Mouse (Mus musculus) thymus, postnatal 14 days (tissue): Measurements from ENCODE around the gene Rnf169.

Experiments used
- DNase-seq: peaks from one replicate; pipeline ENCODE4 v3.0.0; 2021

Gene Rnf169

DNA sequence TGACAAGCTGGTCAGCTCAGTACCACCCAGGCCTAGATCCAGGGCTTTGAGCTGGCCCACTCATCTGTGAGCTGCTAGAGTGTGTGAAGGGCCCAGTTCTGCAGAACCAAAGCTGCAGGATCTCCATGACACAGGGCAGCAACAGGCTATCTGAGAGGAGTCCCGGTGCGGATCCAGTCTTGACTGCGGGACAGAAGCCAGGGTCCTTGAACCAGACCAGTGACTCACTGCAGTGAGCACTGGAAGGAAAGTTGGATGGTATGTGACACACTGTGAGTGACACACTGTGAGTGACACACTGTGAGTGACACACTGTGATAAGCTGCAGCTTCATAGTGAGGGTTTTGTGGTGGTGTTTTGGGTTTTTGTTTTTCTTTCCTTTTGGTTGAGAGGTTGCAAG lies 35.7 kb downstream of the Rnf169 start:
- no peak for DNase-seq

DNA sequence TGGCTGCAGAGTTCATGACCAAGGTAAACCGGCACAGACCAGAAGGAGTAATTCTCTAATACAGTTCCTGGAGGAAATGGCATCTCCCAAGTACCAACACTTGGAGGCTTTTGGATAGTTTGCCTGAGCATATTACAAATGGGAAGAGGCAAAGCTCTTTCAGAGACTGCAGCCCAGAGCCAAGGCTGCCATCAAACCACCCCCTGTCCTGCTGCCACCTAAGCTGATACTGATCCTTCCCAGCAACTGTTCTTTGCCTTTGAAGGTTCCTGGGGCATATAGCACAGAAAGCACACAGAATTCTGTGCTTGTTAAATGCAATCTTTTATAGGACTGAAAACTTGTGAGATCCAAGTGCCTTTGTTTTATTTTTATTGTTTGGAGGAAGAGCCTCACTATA lies 39.6 kb downstream of the Rnf169 start:
- DNase-seq = no peak

DNA sequence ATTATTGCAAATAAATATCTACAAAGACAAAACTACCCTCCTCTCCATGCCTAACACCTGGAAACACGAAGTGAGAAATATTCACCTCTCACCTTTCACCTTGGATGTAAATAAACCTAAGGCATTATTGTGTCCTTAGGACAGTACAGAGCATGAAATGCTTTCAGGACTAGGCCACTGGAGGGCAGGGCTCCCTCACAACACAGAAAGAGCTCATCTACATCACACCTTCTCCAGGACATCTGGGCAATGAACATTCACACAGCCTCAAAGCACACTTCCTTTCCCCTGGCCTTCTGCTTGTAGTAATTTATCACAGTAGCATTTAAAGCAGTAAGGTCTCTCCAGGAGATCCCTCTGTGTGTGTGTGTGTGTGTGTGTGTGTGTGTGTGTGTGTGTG lies 44.5 kb downstream of the Rnf169 start:
- DNase-seq = peak; percentile 58

DNA sequence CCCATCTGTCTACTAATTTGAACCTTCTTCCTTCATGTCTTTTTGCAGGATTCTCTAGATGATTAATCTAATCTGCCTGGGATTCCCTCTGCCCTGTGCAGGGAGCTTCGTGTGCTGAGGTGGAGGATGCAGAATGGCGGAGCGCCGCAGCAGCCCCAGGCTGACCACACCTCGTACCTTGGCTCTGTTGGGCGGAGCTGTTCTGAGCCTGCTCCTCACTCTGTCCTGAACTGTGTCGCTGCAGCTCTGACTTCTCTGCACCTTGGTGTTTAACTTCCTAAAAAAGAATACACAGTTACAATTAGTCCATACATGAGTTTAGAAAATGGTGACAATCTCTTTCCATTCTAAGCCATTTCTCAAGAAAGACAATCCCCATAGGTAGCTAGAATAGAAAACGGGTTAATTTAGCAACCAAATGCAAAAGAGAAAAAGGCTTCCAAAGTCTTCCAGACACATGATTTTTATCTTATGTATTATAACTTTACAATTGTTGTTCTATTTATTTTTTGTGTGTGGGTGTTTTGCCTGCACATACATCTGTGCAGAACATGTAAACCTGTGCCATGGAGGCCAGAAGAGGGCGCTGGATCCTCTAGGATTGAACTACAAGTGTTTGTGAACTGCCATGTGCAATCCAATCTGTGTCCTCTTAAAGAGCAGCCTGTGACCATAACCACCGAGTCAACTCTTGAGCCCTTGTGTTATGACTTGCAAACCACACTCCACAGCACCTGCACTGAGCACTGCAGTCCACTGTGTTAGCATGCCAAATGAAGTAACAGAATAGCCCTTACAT lies 53.1 kb downstream of the Rnf169 start:
- DNase-seq = peak; percentile 86

DNA sequence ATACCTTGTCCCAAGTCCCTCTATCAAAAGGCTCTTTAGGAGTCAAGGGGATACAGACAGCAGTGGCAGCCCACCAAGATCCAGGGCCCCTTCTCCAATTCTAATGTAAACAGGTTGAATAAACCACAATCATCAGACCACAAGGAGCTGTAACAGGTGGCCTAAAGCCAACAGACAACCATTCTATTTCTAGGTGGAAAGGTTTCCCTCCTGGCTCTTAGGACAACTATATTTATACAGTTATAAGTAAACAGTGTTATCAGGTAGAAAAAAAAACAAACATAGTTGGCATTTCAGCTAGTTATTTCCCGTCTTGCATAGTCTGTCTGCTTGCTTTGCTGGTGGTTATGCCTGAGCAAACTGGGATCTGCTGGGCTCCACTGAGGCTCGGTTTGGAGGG lies 59.8 kb downstream of the Rnf169 start:
- DNase-seq = no peak

DNA sequence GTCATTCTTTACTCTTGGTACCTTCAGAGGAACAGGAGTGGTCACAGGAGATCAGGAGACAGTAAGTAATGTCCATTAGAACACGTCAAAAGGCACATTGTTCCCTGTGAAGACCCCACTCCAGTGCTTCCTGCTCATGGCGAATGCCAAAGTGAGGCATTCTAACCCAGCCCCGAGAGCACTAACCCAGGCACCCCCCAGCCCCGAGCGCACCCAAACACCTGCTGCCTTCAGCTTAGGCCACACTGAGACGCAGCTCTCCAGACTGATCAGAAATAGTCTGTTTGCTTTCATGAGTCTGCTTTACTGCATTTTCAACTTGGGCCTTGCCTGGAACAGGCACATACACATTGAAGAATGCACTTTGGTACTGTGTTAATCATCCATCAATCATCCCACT lies 60.3 kb downstream of the Rnf169 start:
- DNase-seq = peak; percentile 83

DNA sequence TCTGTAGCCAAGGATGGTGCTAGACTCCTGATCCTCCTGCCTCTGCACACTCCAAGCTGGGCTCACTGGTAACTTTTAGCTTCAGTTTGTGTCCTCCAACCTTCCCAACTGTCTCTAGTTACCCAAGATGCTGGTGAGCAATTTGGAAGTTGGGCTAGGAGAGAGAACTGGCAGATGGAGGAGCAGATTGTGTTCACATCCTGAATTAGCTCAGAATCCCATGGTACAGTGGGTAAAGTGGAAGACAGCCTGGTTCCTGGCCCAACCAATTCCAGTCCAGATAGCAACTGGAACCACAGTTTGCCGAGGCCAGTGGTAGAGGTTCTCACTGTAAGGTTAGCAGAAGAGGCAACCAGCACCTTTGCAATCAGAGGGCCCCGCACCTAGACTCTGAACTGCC lies 61.1 kb downstream of the Rnf169 start:
- DNase-seq = peak; percentile 10

DNA sequence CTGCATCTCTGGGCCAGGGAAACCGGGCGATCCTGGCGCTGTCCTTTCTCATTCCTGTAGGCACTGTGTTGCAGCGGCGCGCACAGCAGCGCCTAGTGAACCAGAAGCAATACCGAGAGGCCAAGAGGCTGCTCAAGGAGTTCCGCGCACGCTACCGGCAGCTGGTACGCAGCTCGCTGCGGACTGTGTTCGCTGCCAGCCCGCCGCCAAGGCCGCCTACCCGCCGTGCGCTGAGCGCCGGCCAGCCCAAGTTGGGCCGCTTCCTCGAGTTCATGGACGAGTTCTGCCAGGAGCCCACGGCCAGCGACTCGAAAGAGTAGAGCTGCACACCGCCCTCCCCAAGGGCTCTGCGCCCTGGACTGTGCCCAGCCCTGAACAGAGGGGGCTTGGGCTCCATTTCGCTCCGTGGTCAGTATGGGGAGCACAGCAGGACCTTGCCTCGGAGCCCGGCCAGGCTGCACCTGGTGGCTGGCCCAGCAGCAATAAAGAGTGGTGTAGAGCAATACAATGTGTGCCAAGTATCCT lies 62.9 kb downstream of the Rnf169 start:
- DNase-seq = peak; percentile 67

DNA sequence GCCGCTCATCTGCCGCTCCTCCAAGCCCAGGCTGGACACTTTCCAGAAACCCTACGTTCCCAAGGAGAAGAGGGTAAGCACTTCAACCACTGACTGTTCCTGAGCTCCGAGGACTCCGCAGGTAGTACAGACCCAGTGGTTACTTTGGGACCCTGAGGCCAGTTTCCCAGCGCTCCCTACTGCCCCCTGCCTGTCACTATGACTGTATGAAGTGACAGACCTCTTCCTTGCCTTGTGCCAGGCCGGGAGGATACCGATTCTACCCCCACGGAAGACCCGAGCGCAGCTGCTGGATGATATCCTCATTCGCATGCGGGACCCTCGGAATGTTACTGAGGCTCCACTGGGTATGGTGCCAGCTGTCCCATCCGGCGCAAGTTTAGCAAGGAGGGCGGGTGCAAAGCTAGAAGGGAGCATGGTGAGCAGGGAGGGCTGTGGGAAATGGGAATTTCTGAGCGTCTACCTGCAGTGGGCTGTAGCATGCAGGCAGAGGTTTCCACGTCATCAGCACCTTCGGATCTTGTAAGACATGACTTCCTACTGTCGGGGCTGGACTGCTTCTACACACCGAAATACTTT lies 63.4 kb downstream of the Rnf169 start:
- DNase-seq = peak; percentile 92

DNA sequence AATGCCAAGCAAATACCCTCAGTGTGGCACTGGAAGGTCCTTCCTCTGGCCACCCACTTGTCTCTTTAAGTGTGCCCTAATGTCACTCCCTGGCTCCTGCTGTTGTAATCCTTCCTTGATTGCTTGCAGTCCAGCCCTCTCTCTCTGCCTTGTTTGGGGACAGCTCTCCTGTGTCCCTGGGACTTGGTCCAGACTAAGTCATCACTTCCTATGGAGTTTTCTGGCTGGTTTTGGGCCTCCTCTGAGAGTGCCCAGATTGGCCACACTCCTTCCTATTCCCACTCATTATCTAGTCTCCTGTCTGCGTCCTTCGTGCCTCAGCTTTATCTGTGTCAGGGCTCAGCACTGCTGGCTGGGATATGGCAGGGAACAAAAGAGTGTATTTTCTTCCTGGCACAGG lies 64.7 kb downstream of the Rnf169 start:
- DNase-seq = no peak

DNA sequence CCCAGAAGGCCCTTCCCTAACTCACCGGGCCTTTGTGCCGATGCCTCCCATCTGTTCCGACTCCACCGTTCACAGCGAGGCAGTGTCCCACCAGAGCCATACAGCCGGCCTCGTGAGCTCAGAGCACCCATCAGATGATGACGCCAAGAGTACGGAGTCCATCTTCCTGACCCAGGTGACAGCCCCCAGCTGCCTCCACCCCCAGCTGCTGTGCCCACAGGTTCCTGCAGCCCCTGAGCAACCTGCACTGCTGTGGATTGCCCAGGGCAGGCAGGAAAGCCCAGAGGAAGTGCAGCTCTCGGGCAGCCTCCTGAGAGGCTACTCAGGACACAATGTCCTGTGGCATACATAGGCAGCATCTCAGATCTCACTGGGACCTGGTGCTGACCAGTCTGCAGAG lies 65.9 kb downstream of the Rnf169 start:
- DNase-seq = peak; percentile 65

DNA sequence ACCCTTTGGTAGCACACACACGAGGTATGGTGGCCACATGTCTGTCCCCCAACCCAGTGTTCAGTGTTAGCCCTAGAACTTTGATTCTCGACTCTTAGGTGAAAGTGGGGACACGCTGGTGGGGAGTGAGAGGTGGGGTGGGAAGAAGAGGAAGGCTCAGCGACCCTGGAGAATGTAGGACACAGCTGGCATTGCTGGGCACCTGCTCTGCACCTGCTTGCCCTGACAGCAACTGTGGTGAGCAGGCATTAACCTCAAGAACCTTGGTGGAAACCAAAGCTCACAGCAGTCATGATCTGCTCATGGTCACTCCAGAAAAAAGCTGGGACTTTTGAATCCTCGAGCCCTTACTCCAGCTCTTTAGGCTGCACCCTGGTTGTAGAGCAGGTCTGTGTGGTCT lies 69.2 kb downstream of the Rnf169 start:
- DNase-seq = peak; percentile 87

DNA sequence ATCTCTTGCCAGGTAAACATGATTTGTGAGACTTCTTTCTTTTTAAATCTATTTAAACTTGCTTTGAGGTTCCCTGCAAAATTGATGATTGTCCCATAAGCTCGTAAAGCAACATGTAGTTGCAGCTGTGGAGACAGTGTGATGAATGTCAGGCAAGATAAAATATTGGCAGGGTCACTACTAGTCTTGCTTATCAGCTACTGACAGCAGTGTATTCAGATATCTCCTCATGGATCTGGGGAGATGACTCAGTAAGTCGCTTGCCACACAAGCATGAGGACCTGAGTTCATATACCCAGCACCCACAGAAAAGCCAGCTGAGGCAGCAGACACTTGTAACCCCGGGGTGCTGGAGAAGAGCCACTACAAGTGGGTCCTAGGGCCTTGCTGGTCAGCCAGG lies 72.8 kb downstream of the Rnf169 start:
- no peak for DNase-seq

DNA sequence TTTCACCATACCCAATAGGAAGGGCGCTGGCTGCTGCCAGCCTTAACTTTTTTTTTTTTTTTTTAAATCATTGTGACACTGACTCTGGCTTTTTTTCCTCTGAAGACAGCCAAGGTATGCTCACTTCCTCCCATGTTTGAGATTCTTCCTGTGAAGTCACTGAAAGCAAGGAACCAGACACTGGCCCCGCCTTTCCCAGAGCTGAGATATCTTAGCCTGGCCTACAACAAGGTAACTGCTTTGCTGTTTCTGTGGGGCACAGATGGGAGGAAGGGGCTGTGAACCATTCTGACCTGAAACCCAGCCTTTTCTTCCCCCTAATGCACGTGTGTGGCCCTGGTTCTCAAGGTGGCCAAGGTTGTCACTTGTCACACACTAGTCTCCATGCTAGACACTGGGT lies 73.9 kb downstream of the Rnf169 start:
- DNase-seq = peak; percentile 64

DNA sequence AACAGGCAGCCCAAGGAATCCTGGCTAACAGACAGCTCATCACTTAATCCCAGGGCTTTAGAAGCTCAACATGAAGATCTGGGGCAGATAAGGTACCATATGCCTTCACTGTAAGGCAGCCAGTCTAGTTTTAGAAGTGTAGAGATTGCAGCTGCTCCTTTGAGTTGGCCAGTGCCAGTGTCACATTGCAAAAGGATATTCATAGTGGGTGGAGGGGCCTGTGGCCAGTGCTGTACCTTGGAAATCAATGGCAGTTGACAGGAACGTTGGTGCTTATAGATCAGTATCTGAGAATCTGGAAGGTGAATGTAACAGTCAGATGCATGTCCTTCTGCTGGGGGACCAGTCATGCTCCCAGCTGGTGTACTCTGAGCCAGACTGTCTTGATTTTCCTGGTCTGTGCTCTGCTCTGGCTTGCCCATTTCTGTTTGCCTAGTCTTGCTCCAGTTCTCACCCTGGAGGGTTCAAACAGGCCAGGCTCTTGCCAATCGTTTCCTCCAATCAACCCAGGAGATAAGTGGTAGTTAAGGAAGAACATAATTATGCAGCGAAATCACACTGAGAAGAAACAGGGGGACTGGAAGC lies 75.7 kb downstream of the Rnf169 start:
- DNase-seq = peak; percentile 33

DNA sequence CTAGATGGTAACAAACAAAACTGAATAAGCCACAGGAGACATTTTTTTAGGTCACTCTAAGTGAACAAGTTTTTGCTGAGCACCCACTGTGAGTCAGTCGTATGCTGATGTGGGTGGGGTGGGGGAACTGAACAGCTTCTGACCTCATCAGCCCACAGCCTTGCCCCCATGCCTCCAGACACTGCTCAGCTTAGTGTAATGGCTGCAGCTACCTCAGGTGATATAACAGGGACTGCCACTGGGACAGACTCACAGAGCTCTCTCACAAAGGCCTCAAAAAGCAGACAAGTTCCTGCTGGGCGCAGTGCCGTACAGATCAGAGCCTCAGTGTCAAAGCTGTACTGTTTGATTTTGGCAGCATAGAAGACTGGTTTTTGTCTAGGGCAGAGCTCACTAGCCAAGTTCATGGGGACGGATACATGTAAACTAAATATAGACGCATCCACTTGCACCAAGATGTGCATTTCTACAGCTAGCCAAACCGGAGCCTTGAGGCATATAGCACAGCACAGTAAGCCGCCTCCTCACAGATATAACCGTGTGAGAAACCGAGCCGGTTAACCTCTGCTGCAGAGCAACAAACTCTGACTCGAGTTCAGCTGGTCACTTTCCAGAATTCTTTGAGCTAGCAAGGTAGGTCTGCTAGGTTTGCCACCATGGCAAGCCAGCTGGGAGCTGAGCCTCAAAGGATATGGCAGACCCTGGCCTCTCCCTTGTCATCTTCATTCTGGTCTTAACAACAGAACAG lies 77.2 kb downstream of the Rnf169 start:
- DNase-seq = peak; percentile 62

DNA sequence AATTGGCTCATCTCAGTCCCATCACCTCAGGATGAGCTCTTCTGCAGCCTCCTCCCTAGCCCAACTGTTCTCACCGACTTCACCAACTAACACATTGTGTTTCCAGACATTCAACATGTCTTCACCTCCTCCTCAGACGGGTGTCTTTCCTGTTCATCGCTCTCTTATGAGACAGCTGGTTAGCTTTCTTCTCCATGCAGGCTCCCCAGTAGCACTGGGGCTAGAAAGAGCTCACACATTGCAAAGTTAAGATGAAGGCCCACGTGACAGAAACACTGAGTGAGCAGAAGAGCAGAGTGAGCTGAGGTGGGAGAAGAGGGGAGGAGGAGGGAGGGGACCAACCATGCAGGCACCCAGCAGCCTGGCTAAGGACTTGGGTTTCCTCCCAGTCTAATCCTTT lies 78.0 kb downstream of the Rnf169 start:
- DNase-seq = peak; percentile 79

DNA sequence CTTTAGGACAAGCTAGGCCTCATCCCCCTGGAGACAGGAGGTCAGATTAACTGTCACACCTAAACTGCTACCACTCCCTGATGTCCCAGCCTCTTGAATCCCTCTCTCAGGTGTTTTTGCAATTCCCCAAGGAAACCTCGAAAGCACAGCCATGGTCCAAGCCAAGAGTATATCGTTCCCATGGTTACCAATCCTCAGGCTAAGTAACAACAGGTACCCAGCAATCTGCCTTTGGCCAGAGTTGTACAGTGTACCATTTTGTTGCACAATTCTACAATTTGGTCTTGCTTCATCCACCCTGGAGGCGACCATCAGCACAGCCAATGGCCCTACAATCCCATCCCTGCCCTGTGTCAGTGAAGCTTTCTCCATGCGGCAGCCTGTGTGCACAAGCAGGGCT lies 83.3 kb downstream of the Rnf169 start:
- no peak for DNase-seq

DNA sequence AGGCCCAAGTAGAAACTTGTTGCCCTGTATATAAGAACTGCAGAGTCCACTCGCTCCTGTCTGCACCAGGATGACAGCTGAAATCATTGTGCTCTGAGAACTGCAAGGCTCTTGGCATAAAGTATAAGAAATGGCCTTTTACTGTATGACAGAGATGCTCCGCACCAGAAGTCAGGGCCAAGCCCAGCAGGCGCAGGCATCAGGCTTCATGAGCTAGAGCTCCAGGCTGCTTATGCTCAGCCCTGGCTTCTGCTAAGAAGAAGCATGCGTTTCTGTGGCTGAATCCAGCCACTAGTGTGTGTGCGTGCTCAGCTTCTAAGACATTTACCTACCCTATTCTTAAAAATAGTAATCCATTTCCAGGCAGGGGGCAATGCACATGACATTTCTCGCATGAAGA lies 85.8 kb downstream of the Rnf169 start:
- no peak for DNase-seq

DNA sequence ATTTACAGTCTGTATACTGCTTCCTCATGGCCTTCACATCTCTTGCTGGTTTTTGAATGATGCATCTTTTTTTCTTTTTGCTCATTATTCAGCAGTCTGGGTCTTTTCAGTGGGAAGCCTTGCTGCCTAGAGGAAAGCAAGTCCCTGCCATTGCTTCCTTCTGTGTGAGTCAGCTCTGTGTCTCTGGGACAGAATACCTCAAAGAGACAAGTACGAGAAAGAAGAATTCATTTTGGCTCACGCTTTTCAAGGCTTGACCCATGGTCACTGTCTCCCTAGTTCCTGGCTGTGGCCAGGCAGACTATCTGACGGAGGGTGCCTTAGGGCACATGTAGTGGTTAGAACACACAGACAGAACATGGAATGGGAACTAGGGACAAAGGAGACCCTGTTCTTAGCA lies 86.3 kb downstream of the Rnf169 start:
- no peak for DNase-seq

DNA sequence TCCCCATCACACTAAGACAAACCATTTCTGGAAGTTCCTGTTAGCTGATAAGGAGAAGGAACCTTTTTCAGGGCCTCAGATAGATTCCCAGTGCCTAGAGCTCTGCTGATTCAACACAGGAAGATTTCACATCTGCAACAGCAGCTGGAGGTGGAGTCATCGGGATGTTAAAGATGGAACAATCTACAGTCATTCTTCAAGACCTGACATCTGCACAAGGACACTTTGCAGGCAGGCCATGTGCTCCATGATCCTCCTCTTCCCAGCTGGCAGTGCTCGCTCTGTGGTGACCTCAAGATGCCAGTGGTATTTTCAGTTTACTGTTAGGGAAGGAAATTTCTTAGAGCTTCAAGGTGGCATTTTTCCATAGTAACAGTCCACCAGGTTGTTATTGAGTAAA lies 87.9 kb downstream of the Rnf169 start:
- peak; percentile 10 for DNase-seq

DNA sequence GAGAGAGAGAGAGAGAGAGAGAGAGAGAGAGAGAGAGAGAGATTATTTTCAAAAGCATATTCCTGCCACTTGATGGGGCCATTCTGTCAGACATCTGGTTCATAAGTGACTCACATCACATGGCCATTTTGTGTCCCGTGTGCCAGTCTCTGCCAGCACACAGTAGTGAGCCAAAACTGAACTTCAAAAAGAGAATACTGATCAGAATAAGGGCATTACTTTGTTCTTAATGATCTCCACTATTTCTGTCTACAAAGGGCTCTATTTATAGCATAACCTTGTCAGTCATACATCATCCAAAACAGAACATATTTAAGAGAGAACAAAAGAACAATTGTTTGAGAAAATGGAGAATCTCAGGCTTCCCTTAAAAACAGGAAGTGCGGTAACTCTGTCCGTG lies 88.8 kb downstream of the Rnf169 start:
- DNase-seq = no peak

DNA sequence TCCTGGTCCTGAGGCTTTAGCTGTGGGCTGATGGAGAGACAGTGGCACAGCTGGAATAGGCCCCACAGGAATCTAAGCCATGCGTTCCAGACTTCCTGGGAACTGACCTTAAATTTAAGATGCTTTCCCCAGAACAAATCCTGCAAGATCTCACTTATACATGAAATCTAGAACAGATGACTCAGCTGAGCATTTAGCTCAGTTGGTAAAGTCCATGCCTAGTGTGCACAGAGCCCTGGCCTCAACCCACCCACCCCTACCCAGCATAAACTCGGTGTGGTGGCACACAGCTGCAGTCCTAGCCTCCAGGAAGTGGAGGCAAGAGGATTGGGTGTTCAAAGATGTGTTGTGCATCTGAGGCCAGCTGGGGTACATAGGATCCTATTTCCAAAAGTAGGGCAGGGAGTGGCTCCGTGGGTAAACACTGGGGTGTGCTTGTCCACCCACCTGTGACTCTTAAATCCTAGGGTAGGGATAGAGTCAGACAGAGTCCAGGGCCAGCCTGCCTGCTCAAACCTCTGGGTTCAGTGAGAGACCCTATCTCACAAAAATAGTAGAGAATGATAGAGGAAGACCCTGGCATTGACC lies 90.0 kb downstream of the Rnf169 start:
- peak; percentile 78 for DNase-seq
